Mouse (Mus musculus) stomach, postnatal 0 days (tissue): ENCODE results near the gene Wfdc18. TPM values are rescaled to one million over a fixed set of nuclear protein-coding genes. Genes with fewer than 3 reads are reported as not detected.

Source experiments
- ATAC-seq: fragments of 200-750 bp; cut with Nextera tagmentation; 2 replicates; pipeline ENCODE4 v1.8.0; 2017; ENCODE audit not compliant: low FRiP score, low TSS enrichment
- DNase-seq: peaks from one replicate; pipeline ENCODE4 v3.0.0-alpha.2; 2016; ENCODE audit warnings: low spot score
- H3K27ac ChIP-seq: fragments of 300-500 bp; sonication (generic); replicated peaks from 2 replicates; pipeline ENCODE4 v1.5.1; 2014; ENCODE audit warnings: mild to moderate bottlenecking, control low read depth
- H3K27me3 ChIP-seq: fragments of 300-500 bp; sonication (generic); 2 replicates; pipeline ENCODE4 v1.6.1; 2014; ENCODE audit warnings: low read length; ENCODE audit not compliant: control insufficient read depth, insufficient read depth
- H3K36me3 ChIP-seq: fragments of 300-500 bp; sonication (generic); 2 replicates; pipeline ENCODE4 v1.6.1; 2014; ENCODE audit warnings: low read length, mixed read lengths; ENCODE audit not compliant: control insufficient read depth, insufficient read depth
- H3K4me1 ChIP-seq: fragments of 300-500 bp; sonication (generic); replicated peaks from 2 replicates; pipeline ENCODE4 v1.6.1; 2014; ENCODE audit warnings: antibody characterized with exemption; ENCODE audit not compliant: control insufficient read depth, insufficient read depth
- H3K4me2 ChIP-seq: fragments of 300-500 bp; sonication (generic); replicated peaks from 2 replicates; pipeline ENCODE4 v1.6.1; 2014; ENCODE audit warnings: low read depth, mild to moderate bottlenecking, control low read depth, moderate library complexity
- H3K4me3 ChIP-seq: fragments of 300-500 bp; sonication (generic); 2 replicates; pipeline ENCODE4 v1.5.1; 2014; ENCODE audit warnings: low read depth, low read length, control low read depth
- H3K9ac ChIP-seq: fragments of 300-500 bp; sonication (generic); 2 replicates; pipeline ENCODE4 v1.6.1; 2014; ENCODE audit warnings: mild to moderate bottlenecking, low read length, control low read depth, mixed read lengths
- H3K9me3 ChIP-seq: fragments of 300-500 bp; sonication (generic); 2 replicates; pipeline ENCODE4 v1.6.1; 2016; ENCODE audit warnings: low read length; ENCODE audit not compliant: control insufficient read depth
- CTCF ChIP-seq: IDR thresholded peaks from 2 replicates; pipeline ENCODE4 v1.5.1; 2016; ENCODE audit warnings: antibody characterized with exemption, low read depth, mild to moderate bottlenecking, moderate library complexity
- EP300 ChIP-seq: optimal IDR thresholded peaks from 2 replicates; pipeline ENCODE3; 2016; ENCODE audit warnings: antibody characterized with exemption
- WGBS: fragments of 180-500 bp; shearing (Covaris S2); extraction: QIAGEN DNeasy Blood & Tissue Kit; methylation state at CpG from one replicate; pipeline ENCODE4 v1.1.7; 2014; 5-methylcytosine and 5-hydroxymethylcytosine counted together
- polyA plus RNA-seq: library from polyadenylated mRNA; unstranded; fragments of >200 nt; fragmentation: Nextera tagmentation; extraction: Ambion mirVana; gene quantifications from 2 replicates; pipeline ENCODE4 v1.2.1, GENCODE M21; 2015

Wfdc18 gene
- polyA plus RNA-seq, 1 experiment from 2014 or later, result 0.87 TPM

GRCm38 (mm10) chr11:83737109-83737558 is 28.3 kb downstream of the Wfdc18 start:
- H3K4me1 ChIP-seq, result no peaks in the 10 kb centered on the region
- H3K4me2 ChIP-seq, result no peak overlapping the region
- DNase-seq (no peak), ATAC-seq (no peak)
- no peak overlapping the region for H3K27ac ChIP-seq
- 72% methylated on average over 3 of the region's 3 CpGs for WGBS
- no peak overlapping the region for H3K9ac ChIP-seq
- no peaks in the 10 kb centered on the region for H3K27me3 ChIP-seq
- H3K9me3 ChIP-seq, result no peaks in the 10 kb centered on the region
- no peaks in the 10 kb centered on the region for H3K36me3 ChIP-seq
- H3K4me3 ChIP-seq, result no peak overlapping the region
- TF ChIP-seq EP300, result no peak
- TF ChIP-seq CTCF, result no peak

GRCm38 (mm10) chr11:83739241-83739640 is 30.4 kb downstream of the Wfdc18 start:
- Histone ChIP-seq H3K9me3 (no peaks in the 10 kb centered on the region), H3K9ac (no peak overlapping the region), H3K27me3 (no peaks in the 10 kb centered on the region), H3K4me1 (no peaks in the 10 kb centered on the region), H3K36me3 (no peaks in the 10 kb centered on the region), H3K4me2 (no peak overlapping the region), H3K27ac (no peak overlapping the region), H3K4me3 (no peak overlapping the region)
- no peak for ATAC-seq
- 13% methylated on average over 5 of the region's 5 CpGs for WGBS
- peak; percentile 69 for DNase-seq
- TF ChIP-seq EP300, result no peak
- TF ChIP-seq CTCF, result peak; percentile 95

- Histone ChIP-seq H3K36me3 (no peaks in the 10 kb centered on the region), H3K27ac (no peak overlapping the region), H3K4me1 (no peaks in the 10 kb centered on the region), H3K9me3 (no peaks in the 10 kb centered on the region), H3K4me2 (no peak overlapping the region), H3K27me3 (no peaks in the 10 kb centered on the region), H3K4me3 (no peak overlapping the region), H3K9ac (no peak overlapping the region)
- DNase-seq, result no peak
- ATAC-seq, result no peak
- TF ChIP-seq CTCF, result no peak
- TF ChIP-seq EP300, result no peak
- WGBS, result 70% methylated on average over 4 of the region's 4 CpGs
Observed at GRCm38 (mm10) chr11:83740443-83740991, 31.7 kb downstream of the Wfdc18 start.

GRCm38 (mm10) chr11:83741841-83742240 is 33.0 kb downstream of the Wfdc18 start:
- Histone ChIP-seq H3K4me1 (no peaks in the 10 kb centered on the region), H3K36me3 (no peaks in the 10 kb centered on the region), H3K27me3 (no peaks in the 10 kb centered on the region), H3K27ac (no peak overlapping the region), H3K9me3 (no peaks in the 10 kb centered on the region), H3K4me2 (no peak overlapping the region), H3K9ac (no peak overlapping the region), H3K4me3 (no peak overlapping the region)
- ATAC-seq (no peak), DNase-seq (no peak)
- WGBS, result 64% methylated on average over 5 of the region's 5 CpGs
- TF ChIP-seq CTCF, result no peak
- no peak for TF ChIP-seq EP300

GRCm38 (mm10) chr11:83742731-83743355 is 34.0 kb downstream of the Wfdc18 start:
- Histone ChIP-seq H3K4me3 (no peak overlapping the region), H3K36me3 (no peaks in the 10 kb centered on the region), H3K9me3 (no peaks in the 10 kb centered on the region), H3K4me1 (no peaks in the 10 kb centered on the region), H3K9ac (no peak overlapping the region), H3K27me3 (no peaks in the 10 kb centered on the region), H3K27ac (no peak overlapping the region), H3K4me2 (no peak overlapping the region)
- ATAC-seq (no peak), DNase-seq (no peak)
- no peak for TF ChIP-seq CTCF
- no peak for TF ChIP-seq EP300
- WGBS, result 69% methylated on average over 9 of the region's 9 CpGs

- H3K36me3 ChIP-seq, result no peaks in the 10 kb centered on the region
- no peaks in the 10 kb centered on the region for H3K4me1 ChIP-seq
- no peak for ATAC-seq
- no peak overlapping the region for H3K4me3 ChIP-seq
- WGBS, result 72% methylated on average over 3 of the region's 3 CpGs
- H3K9me3 ChIP-seq, result no peaks in the 10 kb centered on the region
- H3K27me3 ChIP-seq, result no peaks in the 10 kb centered on the region
- no peak overlapping the region for H3K9ac ChIP-seq
- no peak for DNase-seq
- H3K4me2 ChIP-seq, result no peak overlapping the region
- TF ChIP-seq EP300, result no peak
- no peak for TF ChIP-seq CTCF
- no peak overlapping the region for H3K27ac ChIP-seq
Observed at GRCm38 (mm10) chr11:83743525-83743924, 34.7 kb downstream of the Wfdc18 start.
